Mouse (Mus musculus) thymus, postnatal 0 days (tissue): ENCODE measurements at regions not wholly inside any gene's neighbourhood (a gene's known extent, or its start where the extent isn't known, plus 50 kb on each side); places are given as distances from the start of the nearest gene placed in this dataset.

ENCODE experiments used
- DNase-seq: peaks from one replicate; pipeline ENCODE4 v3.0.0-alpha.2; 2015; ENCODE audit warnings: low spot score

DNA sequence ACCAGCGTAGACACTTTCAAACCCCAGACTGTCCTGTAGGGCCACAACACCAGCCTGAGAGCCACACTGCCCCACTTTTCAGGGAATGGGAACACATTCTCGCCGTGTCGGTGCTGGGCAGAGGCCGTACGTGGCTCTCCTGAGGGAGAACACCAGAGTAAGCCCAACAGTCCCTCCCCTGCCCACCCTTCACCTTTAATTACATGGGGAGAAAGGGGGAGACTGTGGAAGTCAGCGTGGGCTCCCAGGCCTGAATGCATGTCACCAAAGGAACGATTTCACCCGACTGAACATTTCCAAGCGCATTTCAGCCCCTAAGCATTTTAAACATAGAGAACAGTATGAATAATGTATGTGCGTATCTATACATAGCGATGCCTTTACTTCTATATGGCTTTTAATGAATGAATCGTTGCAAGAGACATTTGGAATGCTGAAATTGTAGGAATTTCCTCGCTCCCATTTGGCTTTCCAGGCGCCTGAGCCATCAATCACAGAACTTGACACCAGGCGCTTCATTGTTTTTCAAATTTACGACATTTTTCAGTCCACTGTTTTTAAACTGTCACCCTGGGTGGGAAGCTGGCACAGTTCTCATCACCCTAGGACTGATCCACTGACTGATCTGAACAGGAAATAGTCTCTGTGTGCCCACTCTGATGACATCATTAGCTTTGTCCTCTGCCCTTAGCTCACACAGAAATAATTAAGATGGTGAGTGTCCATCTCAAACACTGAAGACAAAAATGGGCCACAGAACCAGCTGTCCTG, 152.3 kb downstream of the Atp23 start:
- DNase-seq = no peak

GRCm38 (mm10) chr10:126734661-126735060, 166.5 kb downstream of the Atp23 start:
- DNase-seq = no peak

GRCm38 (mm10) chr10:126727840-126728239, 173.3 kb downstream of the Atp23 start:
- DNase-seq = no peak

GRCm38 (mm10) chr10:126717961-126718360, 183.2 kb downstream of the Atp23 start:
- DNase-seq = no peak

- DNase-seq = no peak
These were observed 189.4 kb downstream of the Atp23 start for GRCm38 (mm10) chr10:126711758-126712157.

GRCm38 (mm10) chr10:126709219-126709917, 191.8 kb downstream of the Atp23 start:
- DNase-seq = no peak

DNA sequence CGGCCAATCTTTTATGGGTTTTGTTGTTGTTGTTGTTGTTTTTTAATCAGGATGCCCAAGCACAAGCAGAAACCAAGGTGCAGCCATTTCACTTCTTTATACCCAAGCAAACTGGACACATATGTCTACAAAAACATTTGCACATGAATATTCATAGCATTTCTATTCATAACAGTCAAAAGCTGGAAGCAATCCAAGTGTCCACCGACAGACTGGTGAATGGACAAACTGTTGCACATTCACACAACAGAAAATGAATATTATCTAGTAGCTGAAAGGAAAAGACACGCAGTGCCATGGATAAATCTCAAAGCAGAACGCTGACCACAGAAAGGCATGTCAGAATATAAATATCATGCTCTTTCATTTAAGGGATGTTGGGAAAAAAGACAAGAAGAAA, 192.4 kb downstream of the Atp23 start:
- no peak for DNase-seq

GRCm38 (mm10) chr10:126708215-126708614, 192.9 kb downstream of the Atp23 start:
- no peak for DNase-seq

GRCm38 (mm10) chr10:126697086-126697485, 204.1 kb downstream of the Atp23 start:
- no peak for DNase-seq

DNA sequence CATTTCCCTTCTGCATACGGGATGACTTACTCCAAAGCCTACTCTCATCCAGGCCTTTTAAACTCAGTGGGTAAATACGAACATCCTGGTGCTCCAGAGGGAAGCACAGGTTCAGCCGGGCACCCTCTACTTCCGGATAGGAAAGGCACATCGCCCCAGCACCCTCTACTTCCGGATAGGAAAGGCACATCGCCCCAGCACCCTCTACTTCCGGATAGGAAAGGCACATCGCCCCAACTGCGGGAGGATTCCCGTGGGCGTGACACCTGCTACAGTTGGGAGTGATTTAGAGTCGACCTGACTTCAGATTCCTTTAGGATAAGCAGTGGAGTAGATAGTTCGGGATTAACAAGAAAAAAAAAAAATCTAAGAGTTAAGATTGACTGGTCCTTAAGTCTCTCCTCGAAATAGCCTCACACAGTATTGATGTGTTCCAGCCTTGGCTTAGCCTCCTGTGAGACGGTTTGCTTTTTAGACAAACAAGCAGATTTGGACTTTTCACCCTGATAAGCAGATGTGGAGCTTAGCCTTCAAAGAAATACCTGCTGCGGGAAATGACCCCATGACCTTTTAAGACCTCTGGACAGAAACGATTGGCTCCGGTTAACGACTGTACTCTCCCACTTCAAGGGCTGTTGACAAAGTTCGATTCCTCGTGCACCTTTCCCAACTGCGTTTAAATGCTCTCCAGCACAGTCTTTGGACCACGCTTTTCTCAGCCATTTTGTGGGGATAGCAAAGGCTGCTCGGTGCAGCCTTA, 210.1 kb downstream of the Atp23 start:
- DNase-seq = no peak

DNA sequence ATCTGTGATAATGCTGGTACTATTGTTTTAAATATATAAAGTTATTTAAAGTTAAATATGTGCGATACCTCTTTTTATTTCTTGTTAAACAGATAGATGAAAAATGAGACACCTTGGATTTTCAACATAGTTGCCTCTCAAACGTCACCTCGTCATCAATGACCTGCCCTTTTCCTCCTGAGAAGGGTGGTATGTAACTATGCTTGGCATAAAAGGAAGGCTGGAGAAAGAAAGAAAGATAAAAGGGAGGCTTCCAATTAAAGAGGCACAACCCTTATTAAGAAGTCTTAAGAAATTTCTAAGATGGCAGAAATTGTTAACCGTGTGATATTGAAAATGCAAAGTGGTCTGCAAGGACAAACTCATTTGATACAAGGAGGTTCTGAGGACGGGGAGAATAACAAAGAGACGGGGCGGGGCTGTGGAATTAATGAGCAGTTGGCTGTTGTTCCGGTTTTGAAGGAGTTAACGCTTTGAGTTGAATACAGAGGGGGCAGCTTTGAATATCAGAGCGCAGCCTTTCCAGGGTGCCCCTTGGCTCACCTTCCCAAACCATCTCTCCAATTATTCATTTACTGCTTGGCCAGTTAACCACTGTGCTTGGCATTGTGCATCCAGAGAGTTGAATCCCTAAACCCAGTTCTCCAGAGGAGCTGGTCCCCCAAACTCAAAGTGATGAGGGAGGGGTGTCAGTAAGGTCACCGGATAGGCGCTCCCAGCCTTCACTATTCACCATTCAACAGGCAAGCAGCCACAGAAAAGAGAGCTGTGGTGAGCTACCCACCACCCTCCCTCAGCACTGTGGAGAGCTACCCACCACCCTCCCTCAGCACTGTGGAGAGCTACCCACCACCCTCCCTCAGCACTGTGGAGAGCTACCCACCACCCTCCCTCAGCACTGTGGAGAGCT, 220.6 kb downstream of the Atp23 start:
- DNase-seq = no peak

DNA sequence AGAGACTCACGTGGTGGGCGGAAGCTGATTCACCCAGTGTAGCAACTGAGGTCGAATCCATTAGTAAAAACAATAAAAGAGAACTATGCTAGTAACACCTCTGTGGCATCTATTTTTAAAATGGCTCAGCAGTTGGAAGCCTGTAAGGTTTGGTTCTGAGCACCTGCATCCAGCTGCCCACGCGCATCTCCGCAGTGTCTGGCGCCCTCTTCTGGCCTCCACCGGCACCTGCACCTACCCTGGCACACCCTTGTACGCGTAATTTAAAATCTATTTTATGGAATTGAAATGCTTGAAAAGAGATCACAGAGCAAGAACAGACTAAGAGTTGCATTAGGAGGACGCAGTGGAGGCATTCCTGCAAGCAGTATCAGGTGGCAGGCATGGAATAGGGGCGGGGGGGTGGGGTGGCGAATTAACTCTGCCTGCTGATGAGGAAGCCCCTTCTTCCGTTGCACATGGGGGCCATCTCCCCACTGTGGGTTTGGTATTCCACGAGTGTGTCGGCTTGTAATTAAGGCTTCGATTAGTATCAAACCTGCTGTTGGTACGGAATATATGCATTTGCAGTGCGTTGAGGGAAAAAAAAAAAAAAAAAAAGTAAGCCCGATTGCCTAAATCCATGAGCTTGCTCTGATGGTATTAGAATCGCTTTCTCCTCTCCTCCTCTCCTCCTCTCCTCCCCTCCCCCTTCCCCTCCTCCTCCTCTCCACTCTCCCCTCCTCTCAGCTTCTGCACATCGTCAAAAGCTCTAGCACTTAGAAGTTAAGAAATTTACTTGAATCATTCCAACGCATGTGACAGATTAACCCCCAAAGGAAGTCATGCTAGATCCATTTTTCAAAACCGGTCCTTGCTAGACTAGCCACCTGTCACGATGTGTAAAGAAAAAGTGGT, 221.7 kb downstream of the Atp23 start:
- DNase-seq = no peak

DNA sequence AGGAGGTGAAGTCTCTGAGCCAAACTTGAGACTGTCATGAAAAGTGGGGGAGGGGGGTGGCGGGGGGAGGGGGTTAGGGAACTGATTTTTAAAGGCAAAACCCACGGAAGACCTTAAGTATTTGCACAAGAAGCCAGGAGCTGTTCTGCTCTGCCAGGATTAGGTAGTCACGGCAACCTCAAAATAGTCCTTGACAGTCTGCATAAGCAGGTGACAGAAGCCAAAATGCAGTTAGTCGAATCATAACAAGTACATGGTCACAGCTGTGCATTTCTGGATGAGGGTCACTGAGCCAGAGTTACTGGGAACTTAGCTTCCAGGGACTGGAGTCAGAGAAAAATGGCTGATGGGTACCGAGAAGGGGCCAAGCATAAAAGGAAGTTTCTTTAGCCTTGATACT, 227.7 kb downstream of the Atp23 start:
- DNase-seq = no peak

DNA sequence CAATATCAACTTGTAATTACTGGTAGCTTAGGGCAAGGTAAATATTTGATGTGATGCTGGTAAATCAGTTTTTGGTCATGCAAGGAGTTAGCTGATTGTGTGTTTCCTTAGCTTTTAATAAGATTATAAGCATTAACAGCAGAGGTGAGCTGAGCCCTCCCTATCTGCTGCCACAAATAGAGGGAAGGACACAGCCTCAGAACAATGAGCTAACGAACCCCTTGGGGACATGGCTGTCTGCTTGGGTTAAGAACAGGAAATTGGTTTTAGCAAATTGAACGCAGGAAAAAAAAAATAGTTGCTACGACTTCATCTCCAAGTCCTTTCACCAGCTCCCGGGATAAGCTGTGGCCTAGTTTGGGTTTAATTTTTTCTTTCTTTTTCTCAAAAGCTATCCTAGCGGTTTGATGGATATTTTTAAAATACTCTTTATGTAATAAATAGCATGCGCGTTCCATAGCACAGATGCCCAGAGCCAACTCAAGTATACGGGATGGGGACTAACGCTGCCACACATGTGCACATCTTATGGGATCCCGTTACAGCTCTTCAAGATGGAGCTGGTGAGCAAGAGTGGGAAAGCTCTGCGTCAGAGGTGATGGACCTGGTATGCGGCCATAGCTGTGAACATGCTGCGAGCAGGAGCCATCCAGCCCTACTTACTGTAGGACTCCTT, 236.6 kb downstream of the Atp23 start:
- no peak for DNase-seq

DNA sequence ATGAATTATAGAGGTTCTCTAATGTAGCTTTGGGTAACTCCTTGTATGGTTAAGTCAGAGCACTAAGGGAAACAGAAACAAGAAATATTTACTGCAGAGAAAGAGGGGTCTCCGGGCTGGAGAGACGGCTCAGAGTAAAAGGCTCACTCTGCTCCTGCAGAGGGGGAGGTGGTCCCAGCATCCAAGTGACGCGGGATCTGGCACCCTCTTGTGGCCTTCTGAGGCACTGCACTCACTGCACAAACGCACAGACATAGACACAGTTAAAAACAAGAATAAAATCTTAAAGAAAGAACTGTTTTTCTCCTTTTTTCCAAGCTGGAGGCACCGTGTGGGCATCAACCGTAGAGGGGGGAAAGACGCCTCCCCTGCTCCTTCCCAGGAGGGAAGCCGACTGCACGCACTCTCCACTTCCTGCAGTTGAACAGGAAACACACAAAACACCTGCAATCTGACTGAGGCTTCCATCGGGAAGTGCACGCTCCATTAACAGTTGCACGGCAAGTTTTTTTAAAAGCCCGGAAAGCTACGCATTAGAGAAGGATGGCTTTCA, 237.6 kb downstream of the Atp23 start:
- no peak for DNase-seq

GRCm38 (mm10) chr10:126662765-126663164, 238.4 kb downstream of the Atp23 start:
- no peak for DNase-seq

- DNase-seq = no peak
These were observed 240.0 kb downstream of the Atp23 start for GRCm38 (mm10) chr10:126661095-126661615.

DNA sequence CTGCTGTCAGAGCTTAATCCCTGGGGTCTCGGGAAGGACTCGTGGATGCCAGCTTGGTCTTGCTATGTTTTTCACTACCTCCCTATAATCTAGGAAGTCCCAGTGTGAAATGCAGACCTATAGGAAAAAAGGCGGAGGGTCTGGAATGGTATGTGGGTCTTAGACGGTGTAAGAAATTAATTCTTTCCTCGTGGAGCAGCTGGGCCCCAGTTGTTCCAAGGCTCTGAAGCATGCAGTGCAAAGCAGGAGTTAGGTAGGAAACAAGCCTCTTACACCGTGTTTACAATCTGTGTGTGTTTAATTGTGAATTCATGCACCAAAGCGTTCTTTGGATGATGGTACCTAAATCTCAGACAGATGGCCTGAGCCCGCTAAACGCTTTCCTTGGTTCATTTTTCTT, 241.1 kb downstream of the Atp23 start:
- no peak for DNase-seq

DNA sequence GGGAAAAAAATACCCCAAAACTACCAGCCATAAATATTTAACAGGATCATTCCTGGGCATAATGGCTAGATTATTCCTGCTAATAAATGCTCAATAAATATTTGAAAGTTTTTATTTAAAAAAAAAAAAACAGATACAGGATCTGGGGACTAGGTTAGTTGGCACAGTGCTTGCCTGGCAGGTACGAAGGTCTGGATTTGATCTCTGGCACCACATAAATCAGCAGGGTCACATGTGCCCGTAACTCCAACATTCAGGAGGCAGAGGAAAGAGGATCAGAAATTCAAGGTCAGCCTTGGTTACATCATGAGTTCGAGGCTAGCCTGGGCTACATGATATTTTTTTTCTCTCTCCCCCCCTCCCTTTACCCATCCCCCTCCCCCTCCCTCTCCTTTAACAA, 248.5 kb downstream of the Atp23 start:
- no peak for DNase-seq
